Mouse (Mus musculus): ENCODE results near the gene March6.

Gene March6

DNA sequence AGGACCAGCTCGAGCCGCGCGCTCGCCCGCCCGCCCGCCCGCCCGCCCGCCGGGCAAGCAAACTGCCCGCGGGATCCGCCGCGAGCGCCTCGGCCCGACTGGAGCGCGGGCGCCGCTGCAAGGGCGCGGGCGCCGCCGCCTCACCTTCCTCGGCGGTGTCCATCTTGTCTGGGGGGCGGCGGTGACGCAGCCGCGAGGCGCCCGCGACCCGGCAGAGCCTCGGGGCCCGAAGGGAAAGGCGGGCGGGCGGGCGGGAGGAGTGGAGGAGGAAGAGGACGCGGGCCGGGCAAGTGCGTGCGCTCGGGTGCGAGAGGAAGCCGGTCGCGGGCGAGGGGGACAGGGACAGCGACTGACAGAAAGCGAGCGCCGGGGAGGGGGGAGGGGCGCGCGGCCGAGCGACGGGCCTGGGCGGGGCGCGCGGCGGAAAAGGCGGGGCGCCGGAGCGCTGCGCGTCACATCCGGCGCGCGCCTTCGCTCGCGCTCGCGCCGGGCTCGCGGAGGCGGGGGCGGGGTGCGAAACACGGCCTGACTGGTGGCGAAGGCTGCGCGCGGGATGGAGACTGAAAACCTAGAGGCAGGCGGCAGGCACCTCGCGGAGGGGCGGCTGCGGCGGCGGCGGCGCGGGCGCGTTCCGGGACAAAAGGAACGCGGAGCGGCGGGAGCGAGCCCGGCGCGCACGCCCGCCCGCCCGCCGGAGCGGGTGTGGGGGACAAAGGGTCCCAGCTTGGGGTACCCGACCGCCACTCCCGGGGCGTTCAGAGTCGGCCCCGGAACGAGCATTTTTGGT, at the start of gene March6:
TSS of gene March6 (minus strand) at position 395 of the 787 bp plus-strand sequence.
- peak; percentile 92 to 96 for DNase-seq

DNA sequence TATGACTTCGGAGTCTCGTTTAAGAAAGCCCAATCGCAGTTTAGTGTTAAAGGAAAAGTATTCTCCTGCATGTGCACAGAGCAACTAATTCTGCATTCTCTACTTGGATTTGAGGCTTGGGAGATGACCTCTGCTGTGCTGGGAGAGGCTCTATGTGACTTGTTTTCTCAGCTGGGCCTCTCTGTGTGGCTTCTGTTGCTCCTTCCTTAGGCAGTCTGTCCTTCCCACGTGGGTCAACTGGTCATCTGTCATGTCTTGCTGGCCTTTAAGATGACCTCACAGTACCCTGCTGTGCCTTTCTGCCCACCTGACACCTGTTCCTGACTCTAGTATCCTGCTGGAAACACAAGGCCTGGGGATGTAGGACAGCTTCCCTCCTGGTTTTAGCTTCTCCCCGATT, 45.2 kb upstream of the March6 start:
- no peak for DNase-seq

DNA sequence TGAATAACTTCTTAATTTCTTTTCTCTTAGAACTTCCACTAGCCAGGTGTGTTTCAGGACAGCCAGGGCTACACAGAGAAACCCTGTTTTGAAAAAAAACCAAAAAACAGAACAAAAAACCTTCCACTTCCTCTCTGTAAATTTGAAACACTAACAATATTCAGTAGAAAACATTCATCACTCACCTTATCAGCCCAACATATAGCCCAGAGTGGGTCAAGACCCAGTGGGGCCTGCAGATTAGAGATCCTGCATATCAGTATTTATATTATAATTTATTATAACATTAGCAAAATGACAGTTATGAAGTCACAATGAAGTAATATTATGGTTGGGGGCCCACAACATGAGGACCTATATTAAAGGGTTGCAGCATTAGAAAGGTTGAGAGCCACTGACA, 42.8 kb upstream of the March6 start:
- DNase-seq, result no peak

DNA sequence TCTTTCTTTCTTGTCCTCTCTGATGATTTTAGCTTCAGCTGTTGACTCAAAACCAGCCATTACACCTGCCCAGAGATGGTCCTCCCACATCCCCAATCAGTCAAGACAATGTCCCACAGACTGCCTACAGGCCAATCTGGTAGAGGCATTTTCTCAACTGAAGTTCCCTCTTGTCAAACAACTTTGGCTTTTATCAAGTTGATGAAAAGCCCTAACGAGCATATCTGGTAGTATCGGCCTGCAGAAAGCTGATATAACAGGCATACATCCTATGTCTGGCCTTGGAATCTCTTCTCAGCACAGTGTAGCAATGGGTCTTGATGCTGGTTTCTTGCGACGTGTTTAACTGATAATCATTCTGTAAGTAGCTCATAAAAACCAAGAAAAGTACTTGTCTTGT, 42.4 kb upstream of the March6 start:
- no peak for DNase-seq

DNA sequence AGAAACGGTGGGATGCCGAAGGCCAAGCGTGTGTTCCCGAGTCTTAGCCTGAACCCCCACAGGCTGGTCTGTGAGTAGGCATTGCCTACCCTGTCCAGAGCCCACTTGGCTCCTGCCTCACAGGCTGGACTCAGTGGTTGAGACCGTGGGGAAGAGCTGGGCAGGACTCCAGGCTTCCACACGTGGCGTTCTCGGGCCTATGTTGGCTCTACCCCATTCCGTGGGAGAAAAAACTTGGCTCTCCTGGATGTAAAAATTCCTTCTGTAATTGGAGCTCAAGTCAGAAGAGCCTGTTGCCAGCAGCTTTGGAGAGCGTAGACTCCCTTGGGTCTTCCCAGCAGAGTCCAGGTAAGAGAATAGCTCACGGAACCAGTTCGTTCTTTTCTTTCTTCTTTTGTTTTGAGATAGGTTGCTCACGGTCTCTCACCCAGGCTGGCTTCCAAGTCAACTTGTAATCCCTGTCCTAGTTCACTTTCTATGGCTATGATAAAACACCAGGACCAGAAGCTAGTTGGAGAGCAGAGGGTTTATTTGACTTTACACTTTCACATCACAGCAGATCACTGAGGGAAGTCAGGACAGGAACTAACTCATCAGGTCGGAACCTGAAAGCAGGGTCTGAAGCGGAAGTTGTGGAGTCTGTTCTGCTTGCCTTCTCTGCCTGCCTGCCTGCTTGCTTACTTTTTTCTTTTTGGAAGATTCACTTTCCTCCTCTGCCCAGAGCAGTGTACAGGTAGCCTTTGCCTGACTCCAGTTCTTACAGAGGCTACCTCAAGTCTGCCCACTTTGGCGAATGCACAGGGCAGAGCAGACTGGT, 41.3 kb upstream of the March6 start:
- DNase-seq, result no peak

DNA sequence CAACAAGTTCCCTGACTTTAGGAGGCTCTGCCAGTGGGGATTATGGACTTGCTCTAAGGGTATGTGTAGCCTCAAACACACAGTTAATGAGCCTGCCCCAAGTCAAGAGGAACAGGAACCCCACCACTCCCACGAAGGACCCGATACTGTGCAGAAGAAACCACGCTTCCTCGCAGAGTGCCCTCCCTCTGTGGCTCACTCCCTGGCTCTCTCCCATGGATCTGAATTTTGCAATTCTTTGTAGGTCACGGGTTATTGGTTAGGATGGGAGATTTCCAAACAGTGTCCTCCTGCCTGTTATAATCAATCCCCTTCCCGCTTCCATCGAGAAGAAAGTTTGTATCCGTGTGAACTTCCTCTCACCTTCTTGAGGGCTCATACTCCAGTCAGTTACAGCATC, 40.1 kb upstream of the March6 start:
- no peak for DNase-seq

DNA sequence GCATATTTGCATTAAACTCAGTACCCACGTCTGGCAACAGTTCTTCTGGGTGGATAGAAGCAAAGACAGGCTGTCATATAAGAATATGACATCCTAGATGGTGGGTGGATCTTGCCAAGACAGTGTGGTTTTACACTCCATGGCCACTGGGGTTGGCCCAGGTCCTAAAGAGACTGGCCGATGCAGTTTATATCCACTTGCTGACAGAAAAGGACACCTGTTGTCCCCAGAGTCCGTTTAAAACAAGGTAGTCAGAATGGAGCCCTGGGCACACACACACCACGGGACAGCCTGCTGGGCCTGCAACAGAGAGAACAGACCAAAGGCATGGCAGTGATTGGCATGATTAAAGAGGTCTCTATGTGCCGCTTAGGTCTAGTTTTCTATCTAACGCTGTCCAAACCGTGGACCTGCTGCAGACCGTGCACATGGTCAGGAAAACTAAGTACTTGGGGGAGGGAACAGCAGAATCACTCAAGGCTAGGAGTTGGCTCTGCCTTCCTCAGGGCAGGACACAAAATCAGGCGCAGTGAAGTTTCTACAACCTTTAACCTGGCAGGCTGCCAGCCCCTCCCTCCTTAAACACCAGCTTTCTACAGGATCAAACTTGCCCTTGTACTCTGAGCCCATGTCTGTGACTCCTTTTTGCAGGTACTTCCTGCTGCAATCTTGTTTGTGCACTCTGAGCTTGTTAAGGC, 38.6 kb upstream of the March6 start:
- no peak for DNase-seq

DNA sequence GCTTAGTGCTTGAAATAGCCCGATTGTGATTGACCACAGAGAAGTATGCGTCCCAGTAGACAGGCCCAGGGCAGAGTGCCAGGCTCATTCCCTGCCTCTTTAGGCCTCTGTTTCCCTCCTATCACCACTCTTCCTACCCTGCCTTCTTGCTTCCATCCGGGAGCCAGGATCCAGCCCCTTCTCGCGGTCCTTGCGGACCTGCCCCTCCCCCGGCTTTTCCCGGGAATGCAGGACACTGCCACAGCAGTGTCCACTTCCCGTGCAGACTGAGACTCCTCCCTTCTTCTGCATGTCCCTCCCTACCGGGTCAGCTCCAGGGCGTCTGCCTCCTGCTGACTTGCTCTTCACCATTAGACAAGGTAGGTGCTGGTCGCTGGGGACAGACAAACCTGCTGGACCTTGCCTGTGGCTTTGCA, 37.7 kb upstream of the March6 start:
- DNase-seq, result no peak

DNA sequence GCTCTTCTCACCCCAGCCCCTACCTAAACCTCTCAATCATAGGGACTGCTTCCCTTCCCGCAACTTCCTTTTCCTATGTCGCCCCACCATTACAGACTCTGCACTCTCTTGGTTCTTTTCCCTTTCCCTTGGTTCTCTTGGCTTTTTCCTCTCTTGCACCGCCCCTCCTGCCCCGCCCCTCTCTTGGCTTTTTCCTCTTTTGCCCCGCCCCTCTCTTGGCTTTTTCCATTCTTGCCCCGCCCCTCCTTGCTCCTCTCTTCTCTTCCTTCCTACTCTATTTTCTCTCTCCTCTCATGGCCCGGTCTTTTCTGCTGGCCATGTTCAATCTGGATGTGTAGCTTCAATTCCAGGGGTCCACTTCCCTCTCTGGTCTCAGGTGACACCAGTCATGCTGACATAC, 36.6 kb upstream of the March6 start:
- no peak for DNase-seq

DNA sequence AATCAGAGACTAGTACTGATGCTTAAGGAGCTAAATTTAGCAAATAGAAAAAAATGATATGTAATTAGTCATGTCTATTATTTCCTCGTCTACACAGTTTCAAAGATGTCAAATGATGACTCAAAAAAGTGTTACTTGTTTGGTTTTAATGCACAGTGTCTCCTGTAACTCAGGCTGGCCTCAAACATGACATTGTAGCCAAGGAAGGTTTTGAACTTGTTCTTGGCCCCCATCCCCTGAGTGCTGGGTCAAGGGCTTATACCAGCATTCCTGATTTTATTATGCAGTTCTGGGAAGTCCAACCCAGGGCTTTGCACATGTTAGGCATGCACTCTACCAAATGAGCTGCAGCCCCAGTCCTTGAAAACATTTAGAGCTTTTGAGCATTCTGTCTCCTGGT, 34.9 kb upstream of the March6 start:
- no peak for DNase-seq

DNA sequence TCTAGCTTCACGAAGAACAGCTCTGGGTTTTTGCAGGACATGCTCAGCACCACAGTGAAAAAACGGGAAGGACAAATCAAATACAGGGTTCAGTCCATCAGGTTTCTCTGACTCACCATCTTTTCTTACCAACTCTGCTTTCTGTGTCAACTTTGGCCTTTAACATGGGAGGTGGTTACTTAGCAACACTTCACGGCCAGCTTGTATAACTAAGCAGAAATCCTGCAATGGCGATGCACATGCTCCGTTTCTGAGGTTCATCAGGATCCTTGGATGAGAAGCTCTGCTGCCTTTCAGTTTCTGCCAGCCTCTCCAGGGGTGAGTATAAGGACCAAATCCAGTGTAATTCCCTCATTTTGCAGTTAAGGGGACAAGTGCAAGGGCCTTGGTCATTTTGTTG, 34.3 kb upstream of the March6 start, which contains the start of gene Cmbl:
TSS of gene Cmbl (plus strand) at position 206 of the 400 bp plus-strand sequence.
- no peak for DNase-seq

DNA sequence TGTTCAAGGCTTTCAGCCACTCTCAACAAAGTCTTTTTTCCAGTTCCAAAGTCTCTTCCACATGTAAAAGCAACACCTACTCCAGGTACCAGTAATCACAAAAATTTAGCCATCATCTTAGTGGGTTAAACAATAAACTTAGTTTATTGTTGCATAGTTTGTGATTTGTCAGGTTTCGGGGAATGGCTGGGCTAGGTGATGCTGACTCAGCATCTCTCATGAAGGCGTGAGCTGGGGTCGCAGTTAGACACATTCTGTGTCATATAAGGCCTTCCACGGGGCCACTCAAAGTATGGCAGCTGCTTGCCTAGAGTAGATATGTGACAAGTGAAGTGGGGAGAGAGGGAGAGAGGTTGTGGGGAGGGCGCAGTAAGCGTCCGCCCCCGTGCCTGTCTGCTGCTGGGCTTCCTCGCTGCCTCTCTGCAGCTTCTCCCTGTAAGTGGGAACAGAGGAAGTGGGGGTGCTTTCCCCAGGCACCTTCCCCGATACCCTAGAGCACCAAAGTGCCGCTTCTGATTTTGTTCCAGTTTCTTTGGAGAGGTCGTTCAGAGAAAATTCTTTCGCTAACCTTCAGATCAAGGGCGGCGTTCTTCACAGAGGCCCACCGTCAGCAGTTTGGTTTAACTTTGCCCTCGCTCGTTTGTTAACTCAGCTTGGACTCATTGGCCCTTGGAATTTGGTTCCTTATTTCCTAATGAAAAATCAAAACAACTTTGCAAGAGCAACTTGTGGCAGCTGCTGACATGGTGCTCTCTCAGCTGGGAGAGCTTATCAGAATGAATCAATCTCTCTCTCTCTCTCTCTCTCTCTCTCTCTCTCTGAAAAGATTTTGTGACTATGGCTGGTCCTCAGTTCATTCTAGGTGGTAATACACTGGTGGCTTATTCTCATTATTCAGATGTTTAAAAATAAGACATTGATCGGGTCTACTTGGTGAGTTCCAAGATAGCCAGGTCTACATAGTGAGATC, 33.0 kb upstream of the March6 start:
- no peak for DNase-seq

DNA sequence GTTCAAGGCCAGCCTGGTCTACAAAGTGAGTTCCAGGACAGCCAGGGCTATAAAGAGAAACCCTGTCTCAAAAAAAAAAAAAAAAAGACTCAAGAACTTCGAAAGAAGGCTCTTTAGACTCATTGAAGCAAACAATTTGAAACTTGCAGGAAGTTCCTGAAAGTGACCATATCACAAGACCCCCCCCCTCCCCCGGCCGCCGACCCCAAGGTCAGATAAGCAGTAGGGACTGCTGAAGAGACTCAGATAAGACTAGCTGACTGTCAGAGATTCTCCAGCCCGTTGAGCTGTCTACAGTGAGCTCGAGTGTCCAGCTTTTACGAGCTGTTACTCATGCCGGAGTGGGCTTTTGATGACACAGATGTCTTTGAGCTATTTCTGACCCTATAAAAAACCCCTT, 32.0 kb upstream of the March6 start:
- DNase-seq, result no peak

DNA sequence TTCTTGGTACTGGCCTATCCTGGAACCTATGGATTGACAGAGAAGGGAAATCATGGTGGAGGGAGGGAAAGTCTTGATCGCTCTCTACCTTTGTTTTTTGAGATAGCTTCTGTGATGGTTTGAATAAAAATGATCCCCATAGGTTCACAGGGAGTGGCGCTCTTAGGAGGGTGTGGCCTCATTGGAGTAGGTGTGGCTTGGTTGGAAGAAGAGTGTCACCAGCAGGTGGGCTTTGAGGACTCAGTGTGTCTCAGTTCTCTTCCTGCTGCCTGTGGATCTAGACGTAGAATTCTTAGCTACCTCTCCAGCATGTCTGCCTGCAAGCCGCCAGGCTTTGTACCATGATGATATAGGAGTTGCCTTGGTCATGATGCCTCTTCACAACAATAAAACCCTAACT, 31.1 kb upstream of the March6 start:
- no peak for DNase-seq

DNA sequence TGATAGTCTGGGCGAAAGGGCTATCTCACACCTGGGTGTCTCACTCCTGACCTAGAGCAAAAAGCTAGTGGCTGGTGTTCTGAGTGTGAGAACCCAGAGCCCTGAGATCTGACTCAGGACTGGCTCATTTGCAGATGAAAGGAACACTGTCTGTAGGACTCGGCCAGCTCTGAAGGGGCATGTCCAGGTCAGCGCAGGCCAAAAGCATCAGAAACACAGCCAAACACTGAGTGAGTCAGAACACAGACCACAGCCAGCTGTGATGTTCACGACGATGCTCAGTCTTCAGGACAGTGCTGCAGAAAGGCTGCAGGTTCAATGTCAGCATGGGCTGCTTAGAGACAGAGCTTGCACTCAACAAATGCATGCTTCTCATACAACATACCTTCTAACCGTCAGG, 30.5 kb upstream of the March6 start:
- DNase-seq, result no peak

DNA sequence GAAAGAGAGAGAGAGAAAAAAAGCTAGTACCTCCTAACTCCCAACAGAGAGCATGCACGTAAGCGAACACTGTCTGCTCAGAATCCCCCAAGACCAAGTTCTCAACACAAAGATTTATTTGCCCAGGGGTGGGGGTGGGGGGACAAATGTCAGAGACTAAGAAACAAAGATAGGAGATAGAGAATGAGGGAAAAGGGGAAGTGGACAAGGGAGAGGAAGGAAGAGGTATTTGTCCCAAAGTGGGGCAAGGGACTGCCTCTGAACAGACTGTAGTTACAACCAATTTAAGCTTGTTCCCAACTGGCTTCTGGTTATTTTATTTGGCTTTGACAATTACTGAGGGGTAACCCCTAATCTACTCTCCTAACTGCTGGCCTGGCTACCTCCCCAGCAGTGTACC, 24.0 kb upstream of the March6 start:
- DNase-seq, result no peak

DNA sequence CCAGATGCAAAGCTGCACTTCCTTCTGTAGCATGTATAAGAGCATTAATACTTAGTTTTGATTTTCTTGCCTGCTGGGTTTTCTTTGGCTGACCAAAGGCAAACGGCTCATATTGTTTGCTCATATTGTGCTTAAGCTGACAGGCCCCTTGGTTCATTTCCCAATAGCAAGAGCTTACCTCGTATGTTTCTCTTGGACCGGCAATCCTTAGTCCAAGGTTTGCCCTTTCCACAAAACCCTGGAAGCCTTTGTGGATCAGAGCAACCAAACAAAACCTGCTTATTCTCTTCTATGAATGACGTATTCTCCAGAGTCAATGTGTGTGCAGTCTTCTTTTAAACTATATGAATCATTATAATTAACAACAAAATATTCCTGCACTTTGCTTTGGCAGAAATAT, 19.5 kb upstream of the March6 start:
- no peak for DNase-seq

DNA sequence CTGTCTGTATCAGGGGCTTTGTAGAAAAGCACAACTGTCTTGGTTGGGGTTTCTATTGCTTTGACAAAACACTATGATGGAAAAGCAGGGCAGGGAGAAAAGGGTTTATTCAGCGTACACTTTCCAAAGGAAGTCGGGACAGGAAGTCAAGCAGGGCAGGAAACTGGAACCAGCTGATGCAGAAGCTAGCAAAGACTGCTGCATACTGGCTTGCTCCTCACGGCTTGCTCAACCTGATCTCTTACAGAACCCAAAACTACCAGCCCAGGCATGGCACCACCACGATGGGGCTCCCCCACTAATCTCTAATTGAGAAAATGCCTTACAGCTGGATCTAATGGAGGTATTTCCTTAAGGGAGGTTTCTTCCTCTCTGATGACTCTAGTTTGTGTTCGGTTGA, 16.6 kb upstream of the March6 start:
- no peak for DNase-seq

DNA sequence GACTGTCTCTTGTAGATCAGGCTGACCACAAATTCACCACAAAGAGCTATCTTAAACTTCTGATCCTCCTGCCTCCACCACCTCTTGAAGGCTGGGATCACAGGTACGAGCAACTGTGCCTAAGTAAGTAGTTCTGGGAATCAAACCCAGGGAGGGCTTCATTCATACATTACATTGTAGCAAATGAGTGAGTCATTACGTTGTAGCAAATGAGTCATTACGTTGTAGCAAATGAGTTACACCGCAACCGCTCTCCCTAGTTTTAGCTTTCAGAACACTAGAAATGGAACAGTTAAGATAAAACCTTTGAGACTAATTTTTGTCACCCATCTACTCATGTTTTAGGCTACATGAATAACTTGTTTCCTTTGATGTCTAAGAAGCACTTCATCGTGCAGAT, 15.4 kb upstream of the March6 start:
- DNase-seq, result no peak

DNA sequence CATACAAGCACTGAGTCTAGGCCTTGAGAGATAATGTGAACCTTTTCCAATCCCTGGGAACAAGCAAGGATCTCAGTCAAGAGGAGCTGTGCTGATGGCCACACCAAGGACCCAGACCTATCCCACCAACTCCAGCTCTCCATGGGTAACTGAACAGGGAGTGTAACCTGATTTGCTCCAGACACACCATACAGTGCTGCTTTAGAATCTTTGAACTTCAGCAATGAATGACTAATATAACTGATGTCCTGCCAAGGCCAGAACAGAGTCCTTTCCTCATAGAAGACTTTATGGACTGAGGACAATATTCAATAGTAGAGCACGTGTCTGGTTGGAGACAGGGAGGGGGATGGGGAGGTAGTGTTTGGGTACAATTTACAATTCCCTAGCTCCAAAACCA, 14.2 kb upstream of the March6 start:
- no peak for DNase-seq

DNA sequence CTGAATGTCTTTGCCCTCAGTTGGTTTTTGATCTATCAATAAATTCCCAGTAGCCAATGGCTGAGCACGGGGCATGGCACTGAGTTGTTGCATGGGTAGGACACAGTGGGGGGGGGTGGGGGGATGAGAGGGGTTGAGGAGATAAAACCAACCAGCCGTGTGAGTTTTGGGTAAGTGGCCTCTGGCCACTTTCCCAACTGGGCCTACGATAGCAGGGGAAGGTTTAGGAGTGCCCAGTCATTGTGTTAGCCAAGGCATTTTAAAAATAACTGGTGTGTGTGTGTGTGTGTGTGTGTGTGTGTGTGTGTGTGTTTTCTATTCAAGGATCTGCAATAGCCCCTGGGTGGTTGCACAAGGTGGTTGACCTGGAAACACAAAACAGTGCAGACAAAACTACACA, 12.4 kb upstream of the March6 start:
- no peak for DNase-seq
